Mouse (Mus musculus) midbrain, embryonic 16.5 days (tissue): ENCODE data around the gene Tnk1. TPM values are rescaled to one million over a fixed set of nuclear protein-coding genes. Genes with fewer than 3 reads are reported as not detected.
A peak's percentile ranks its signal among the peaks of the same experiment; 100 is the strongest.

Source experiments
- ATAC-seq: fragments of 200-750 bp; cut with Nextera tagmentation; 2 replicates; pipeline ENCODE4 v1.8.0; 2017; ENCODE audit warnings: moderate TSS enrichment
- H3K27ac ChIP-seq: fragments of 300-500 bp; sonication (generic); 2 replicates; pipeline ENCODE4 v1.5.1; 2014; ENCODE audit warnings: mild to moderate bottlenecking, low read length, mixed read lengths
- H3K27me3 ChIP-seq: fragments of 300-500 bp; sonication (generic); 2 replicates; pipeline ENCODE4 v1.6.1; 2014; ENCODE audit warnings: low read depth, low read length, mixed read lengths; ENCODE audit not compliant: control insufficient read depth, insufficient read depth
- H3K36me3 ChIP-seq: fragments of 300-500 bp; sonication (generic); 2 replicates; pipeline ENCODE4 v1.6.1; 2014; ENCODE audit warnings: mild to moderate bottlenecking, low read length, moderate library complexity, mixed read lengths; ENCODE audit not compliant: control insufficient read depth, insufficient read depth
- H3K4me1 ChIP-seq: fragments of 300-500 bp; sonication (generic); 2 replicates; pipeline ENCODE4 v1.6.1; 2014; ENCODE audit warnings: mild to moderate bottlenecking, low read length, mixed read lengths; ENCODE audit not compliant: control insufficient read depth, insufficient read depth
- H3K4me2 ChIP-seq: fragments of 300-500 bp; sonication (generic); 2 replicates; pipeline ENCODE4 v1.6.1; 2014; ENCODE audit warnings: mild to moderate bottlenecking, low read length, mixed read lengths
- H3K4me3 ChIP-seq: fragments of 300-500 bp; sonication (generic); 2 replicates; pipeline ENCODE4 v1.5.1; 2014; ENCODE audit warnings: low read depth, mild to moderate bottlenecking, low read length, moderate library complexity, mixed read lengths
- H3K9ac ChIP-seq: fragments of 300-500 bp; sonication (generic); 2 replicates; pipeline ENCODE4 v1.6.1; 2014; ENCODE audit warnings: low read depth, low read length, mixed read lengths
- H3K9me3 ChIP-seq: fragments of 300-500 bp; sonication (generic); replicated peaks from 2 replicates; pipeline ENCODE4 v1.6.1; 2014; ENCODE audit warnings: mild to moderate bottlenecking, low read length, mixed read lengths; ENCODE audit not compliant: control insufficient read depth, poor library complexity, severe bottlenecking
- WGBS: fragments of 180-500 bp; shearing (Covaris S2); extraction: QIAGEN DNeasy Blood & Tissue Kit; methylation state at CpG from one replicate; pipeline ENCODE4 v1.1.7; 2014; 5-methylcytosine and 5-hydroxymethylcytosine counted together
- polyA plus RNA-seq: library from polyadenylated mRNA; unstranded; fragments of >200 nt; fragmentation: Nextera tagmentation; extraction: Ambion mirVana; gene quantifications from 2 replicates; pipeline ENCODE4 v1.2.1, GENCODE M21; 2015

The Tnk1 gene
- polyA plus RNA-seq, 1 experiment from 2014 or later: 0.11 TPM

DNA sequence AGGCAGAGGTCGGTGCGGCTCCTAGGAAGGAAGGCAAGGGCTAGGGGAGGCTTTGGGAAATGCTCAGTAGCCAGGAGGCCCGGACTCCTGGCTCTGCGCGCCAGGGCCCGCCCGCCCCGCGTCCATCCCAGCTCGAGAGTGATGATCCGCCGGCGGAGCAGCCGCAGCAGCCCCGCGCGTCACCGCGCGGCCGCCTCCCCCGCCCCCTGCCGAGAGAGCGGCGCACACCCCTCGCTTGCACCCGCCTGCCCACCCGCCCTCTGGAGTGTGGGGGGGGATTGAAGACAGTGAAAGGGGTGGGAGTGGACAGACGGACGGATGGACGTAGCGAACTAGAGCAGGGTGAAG lies 21.0 kb downstream of the Tnk1 start, which contains the start of gene Nlgn2:
TSS of gene Nlgn2 (minus strand) at position 181 of the 348 bp plus-strand sequence.
- Histone ChIP-seq H3K4me1 (peaks cover 30% of the 10 kb centered on the region), H3K27me3 (no peaks in the 10 kb centered on the region), H3K9me3 (no peaks in the 10 kb centered on the region), H3K27ac (peak within 1 kb of the TSS; percentile 98), H3K4me3 (peak within 1 kb of the TSS; percentile 94), H3K4me2 (peak within 1 kb of the TSS; percentile 97), H3K36me3 (peaks cover 7% of the 10 kb centered on the region), H3K9ac (peak within 1 kb of the TSS; percentile 99)
- peak; percentile 73 for ATAC-seq
- WGBS: under 1% methylated on average over 31 of the region's 32 CpGs

DNA sequence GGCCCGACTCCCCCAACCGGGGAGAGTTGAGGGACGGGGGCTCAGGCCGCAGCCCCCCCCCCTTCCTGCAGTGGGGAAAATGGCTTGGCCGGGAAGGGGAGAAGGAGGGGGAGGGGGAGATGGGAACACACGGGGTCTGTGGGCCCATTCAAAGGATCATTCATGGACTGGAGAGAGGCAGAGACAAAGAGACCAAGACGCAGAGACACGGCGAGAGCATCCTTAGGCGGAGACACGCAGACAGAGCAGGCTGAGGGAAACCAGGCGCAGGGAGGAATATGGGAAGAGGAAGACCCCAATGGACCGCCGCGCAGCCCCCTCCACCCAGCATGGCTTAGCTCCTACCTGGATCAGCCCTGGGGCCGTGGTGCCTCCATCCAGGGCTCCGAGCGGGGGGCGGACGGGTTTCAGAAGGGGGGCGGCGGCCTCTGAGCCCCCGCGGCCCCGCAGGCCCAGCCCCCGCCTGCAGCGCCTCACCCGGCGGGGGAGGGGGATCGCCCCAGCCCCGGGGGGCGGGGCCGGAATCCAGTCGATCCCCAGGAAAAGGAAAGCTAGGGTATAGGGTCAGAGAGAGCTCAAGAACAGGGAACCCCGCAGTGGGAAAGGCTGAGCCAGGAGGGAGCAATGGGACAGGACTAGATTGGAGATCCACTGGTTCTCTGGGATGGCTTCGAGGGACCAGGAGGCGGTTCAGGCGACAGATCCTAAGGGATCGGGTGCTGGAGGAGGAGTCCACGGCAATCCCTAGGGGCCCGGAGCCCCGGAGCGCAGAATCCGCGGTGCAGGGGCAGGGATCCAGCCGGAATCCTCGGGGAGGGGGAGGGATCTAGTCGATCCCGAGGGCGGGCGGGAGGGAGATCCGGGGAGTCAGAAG lies 21.6 kb downstream of the Tnk1 start:
- Histone ChIP-seq H3K4me1 (peaks cover 30% of the 10 kb centered on the region), H3K27me3 (no peaks in the 10 kb centered on the region), H3K4me3 (peak overlapping the region; percentile 94), H3K4me2 (peak overlapping the region; percentile 97), H3K36me3 (peaks cover 7% of the 10 kb centered on the region), H3K9ac (peak overlapping the region; percentile 99), H3K27ac (peak overlapping the region; percentile 98), H3K9me3 (no peaks in the 10 kb centered on the region)
- WGBS: under 1% methylated on average over 37 of the region's 52 CpGs
- peak; percentile 15 for ATAC-seq

DNA sequence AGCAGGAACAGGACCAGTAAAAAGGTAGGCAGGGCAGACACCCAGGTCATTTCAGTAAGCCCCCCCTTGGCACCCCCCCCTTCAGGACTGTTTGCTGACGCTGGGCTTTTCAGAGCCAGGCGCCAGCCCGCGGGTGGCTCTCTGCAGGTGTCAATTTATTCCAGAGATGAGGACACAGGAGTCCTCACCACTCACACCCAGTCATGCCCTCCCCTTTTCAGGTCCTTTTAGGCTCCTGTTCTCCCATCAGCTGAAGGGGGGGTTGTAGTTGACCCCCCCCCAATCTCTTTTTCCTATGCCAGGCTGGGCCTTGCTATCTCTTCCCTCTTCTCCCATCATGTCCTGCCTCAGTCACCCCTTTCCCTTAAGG lies 22.6 kb downstream of the Tnk1 start:
- Histone ChIP-seq H3K4me2 (peak overlapping the region; percentile 97), H3K9ac (peak overlapping the region; percentile 99), H3K9me3 (no peaks in the 10 kb centered on the region), H3K4me3 (peak overlapping the region; percentile 94), H3K4me1 (peaks cover 30% of the 10 kb centered on the region), H3K36me3 (peaks cover 10% of the 10 kb centered on the region), H3K27ac (peak overlapping the region; percentile 98), H3K27me3 (no peaks in the 10 kb centered on the region)
- WGBS: 11% methylated on average over 4 of the region's 4 CpGs
- ATAC-seq: no peak

DNA sequence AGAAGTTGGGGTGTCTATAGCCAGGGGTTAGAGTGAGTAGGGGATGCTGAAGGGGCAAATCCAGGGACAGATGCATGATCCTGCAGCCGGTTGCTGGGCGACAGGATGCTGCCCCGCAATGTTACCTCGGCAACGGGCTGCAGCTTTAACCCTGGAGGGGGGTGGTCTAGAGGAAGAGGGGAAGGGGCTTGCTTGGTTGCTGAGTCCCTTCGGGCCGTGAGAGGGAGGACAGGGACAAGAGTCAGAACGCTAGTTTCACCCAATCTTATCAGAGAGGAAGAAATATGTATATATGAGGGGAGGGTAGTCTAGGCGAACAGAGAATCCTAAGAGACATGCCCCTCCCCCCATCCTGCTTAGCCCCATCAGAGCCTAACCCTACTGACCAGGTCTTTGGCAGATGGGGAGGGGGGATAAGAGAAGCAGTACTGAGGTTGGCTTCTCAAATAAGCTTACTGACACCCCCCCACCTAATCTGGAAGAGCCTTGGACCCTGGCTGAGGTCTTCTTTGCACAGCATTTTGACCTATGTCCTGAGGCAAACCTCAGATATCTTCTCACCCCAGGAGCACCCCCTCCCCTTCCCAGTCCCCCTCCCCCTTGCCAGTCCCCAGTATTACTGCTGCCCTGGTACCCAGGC lies 23.1 kb downstream of the Tnk1 start:
- no peak for ATAC-seq
- H3K9ac ChIP-seq: peak overlapping the region; percentile 99

DNA sequence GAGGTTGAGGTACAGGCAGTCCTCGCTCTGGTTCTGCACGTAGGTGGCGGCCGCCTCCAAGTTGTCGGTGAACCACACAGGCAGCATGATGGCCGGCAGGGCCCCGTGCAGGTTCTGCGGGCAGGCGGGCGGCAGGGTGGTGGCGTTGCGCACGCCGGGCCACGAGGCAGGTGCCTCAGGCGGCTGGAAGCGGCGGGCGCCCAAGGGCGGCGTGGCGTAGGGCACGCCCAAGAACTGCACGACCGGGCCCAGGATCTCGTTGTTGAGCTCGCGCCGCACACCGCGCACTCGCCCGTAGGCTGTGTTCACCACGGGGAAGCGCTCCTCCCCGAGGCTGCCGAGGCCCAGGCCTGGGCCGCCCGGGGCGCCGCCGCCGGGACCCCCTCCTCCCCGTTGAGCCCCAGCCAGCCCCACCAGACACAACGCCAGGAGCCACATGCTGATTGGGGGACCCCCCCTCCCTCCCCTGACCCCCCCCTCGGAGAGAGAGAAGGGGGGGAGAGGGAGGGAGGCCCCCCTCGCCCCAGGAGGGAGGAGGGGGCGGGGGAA lies 24.5 kb downstream of the Tnk1 start:
- Histone ChIP-seq H3K27me3 (no peaks in the 10 kb centered on the region), H3K36me3 (peaks cover 13% of the 10 kb centered on the region), H3K4me2 (peak overlapping the region; percentile 97), H3K27ac (peak overlapping the region; percentile 50; the same call in 1 of the 2 replicates), H3K9ac (peak overlapping the region; percentile 99), H3K4me3 (peak overlapping the region; percentile 94), H3K4me1 (peaks cover 26% of the 10 kb centered on the region), H3K9me3 (no peaks in the 10 kb centered on the region)
- no peak for ATAC-seq
- WGBS: 8% methylated on average over 42 of the region's 48 CpGs

More for the DNA sequence above, 23.1 kb downstream of the Tnk1 start:
- Histone ChIP-seq H3K4me3 (peak overlapping the region; percentile 94), H3K36me3 (peaks cover 10% of the 10 kb centered on the region), H3K27ac (peak overlapping the region; percentile 98), H3K27me3 (no peaks in the 10 kb centered on the region), H3K9me3 (no peaks in the 10 kb centered on the region), H3K4me2 (peak overlapping the region; percentile 97), H3K4me1 (peaks cover 30% of the 10 kb centered on the region)
- 2% methylated on average over 9 of the region's 9 CpGs for WGBS

DNA sequence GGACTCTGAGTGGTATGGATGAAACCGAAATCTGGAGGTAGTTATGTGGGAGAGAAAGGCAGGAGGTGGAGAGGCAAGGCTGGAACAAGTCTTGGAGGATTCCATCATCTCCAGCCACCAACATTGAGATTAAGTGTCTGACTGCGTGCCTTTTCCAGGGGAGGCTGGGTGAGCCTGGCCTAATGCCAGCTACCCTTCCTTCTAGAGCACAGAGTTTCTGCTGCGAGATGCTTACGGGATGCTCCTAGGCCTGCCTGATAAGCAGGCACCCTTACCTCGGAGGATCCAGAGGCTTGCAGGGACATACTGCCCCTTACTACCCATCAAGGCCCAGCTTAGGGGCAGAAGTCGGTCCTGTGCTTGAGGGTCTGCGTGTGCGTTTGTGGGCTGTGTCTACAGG lies 25.0 kb downstream of the Tnk1 start:
- no peak for ATAC-seq
- Histone ChIP-seq H3K36me3 (peaks cover 13% of the 10 kb centered on the region), H3K9ac (peak overlapping the region; percentile 99), H3K27ac (peak overlapping the region; percentile 50; the same call in 1 of the 2 replicates), H3K4me1 (peaks cover 23% of the 10 kb centered on the region), H3K27me3 (no peaks in the 10 kb centered on the region), H3K9me3 (no peaks in the 10 kb centered on the region), H3K4me2 (peak overlapping the region; percentile 97), H3K4me3 (peak overlapping the region; percentile 94)
- WGBS: 58% methylated on average over 8 of the region's 8 CpGs

DNA sequence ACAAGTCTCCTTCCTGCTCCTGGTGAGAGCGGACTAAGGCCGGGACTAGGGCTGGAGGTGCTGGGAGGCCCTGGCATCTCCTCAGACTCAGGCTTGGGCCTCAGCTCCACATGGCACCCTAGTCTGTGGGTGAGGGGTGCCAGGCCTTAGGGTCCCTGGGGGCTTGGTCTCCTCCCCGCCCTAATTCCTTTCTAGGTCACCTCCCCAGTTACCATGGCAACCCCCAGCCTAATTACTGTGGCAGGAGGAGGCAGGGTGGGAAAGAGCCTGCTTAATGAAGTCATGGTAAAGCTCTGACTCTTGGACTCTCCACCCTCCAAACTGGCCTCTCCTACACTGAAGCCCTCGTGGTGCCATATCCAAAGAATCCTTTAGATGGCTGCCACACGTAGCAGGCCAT lies 29.7 kb downstream of the Tnk1 start:
- no peak overlapping the region for H3K4me2 ChIP-seq
- 54% methylated on average over 5 of the region's 5 CpGs for WGBS
- no peaks in the 10 kb centered on the region for H3K27me3 ChIP-seq
- no peak overlapping the region for H3K4me3 ChIP-seq
- H3K9ac ChIP-seq: no peak overlapping the region
- no peak overlapping the region for H3K27ac ChIP-seq
- H3K9me3 ChIP-seq: no peaks in the 10 kb centered on the region
- peaks cover 3% of the 10 kb centered on the region for H3K4me1 ChIP-seq
- peaks cover 50% of the 10 kb centered on the region for H3K36me3 ChIP-seq
- no peak for ATAC-seq

DNA sequence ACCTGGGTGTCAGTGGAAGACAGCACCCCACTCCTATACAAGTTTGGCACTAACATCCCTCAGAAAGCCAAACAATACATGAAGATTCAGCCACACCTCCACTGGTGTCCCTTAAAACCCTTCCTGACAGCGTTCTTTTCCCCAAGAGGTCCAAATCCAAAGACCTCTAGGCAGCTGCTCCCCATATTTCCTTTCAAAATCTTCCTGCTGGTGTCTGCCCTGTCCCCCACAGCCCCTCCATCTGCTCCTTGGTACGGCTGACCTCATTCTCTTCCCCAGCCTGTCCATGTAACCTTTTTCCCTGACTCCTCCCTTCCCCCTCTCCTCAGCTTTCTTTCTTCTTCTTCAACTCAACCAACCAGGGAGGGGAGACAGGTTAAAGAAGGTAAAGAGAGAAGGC lies 35.1 kb downstream of the Tnk1 start:
- no peaks in the 10 kb centered on the region for H3K4me1 ChIP-seq
- H3K27me3 ChIP-seq: no peaks in the 10 kb centered on the region
- peaks cover 39% of the 10 kb centered on the region for H3K36me3 ChIP-seq
- no peaks in the 10 kb centered on the region for H3K9me3 ChIP-seq
- WGBS: 69% methylated on average over 2 of the region's 2 CpGs
- H3K4me3 ChIP-seq: no peak overlapping the region
- H3K9ac ChIP-seq: no peak overlapping the region
- H3K4me2 ChIP-seq: no peak overlapping the region
- ATAC-seq: no peak
- H3K27ac ChIP-seq: no peak overlapping the region

DNA sequence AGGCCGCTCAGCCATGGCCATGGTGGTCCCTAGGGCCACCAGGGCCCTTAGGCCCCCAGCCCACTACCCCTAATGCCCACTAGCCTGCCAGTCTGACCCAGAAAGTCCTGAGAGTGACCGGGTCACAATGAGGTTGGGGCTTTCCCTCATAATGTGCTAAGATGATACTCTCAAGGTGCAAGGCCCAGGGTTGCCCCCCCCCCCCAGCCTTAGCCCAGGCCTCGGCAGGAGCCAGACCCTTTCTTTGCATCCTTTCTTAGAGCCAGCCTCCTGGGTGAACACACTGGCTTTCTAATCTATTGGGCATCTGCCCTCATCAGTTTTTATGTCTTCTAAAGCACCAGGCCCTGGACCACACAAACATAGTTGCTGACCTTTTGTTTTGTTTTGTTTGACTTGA lies 36.5 kb downstream of the Tnk1 start, which contains the start of gene Spem1:
TSS of gene Spem1 (minus strand) at position 101 of the 400 bp plus-strand sequence.
- Histone ChIP-seq H3K4me2 (no peak within 1 kb of the TSS), H3K9ac (no peak within 1 kb of the TSS), H3K27me3 (no peaks in the 10 kb centered on the region), H3K4me1 (no peaks in the 10 kb centered on the region), H3K9me3 (no peaks in the 10 kb centered on the region; the same call in 1 of the 2 replicates), H3K27ac (no peak within 1 kb of the TSS), H3K4me3 (no peak within 1 kb of the TSS), H3K36me3 (peaks cover 25% of the 10 kb centered on the region)
- 86% methylated on average over 3 of the region's 3 CpGs for WGBS
- ATAC-seq: no peak
